16 mouse cellular contexts compared by ENCODE assay signal in genomic region chr1:55605450-55605849, GRCm38 (mm10).
"Had no signal": no experiment of that assay in that cellular context is flagged by ENCODE, and none has a peak within 500 bp of the region (broad histone marks: within the 10 kb centered on the region; RNA-seq: fewer than 3 reads in every experiment).

No protein-coding gene starts in this region.

- H3K9ac ChIP-seq: limb, embryonic 12.5 days; limb, embryonic 15.5 days; liver, embryonic 14.5 days; liver, postnatal 0 days; lung, embryonic 14.5 days; midbrain, embryonic 12.5 days; neural tube, embryonic 13.5 days had no signal

- H3K27me3 ChIP-seq: limb, embryonic 12.5 days; limb, embryonic 15.5 days; midbrain, embryonic 12.5 days; neural tube, embryonic 13.5 days had no signal

- H3K9me3 ChIP-seq: limb, embryonic 12.5 days; limb, embryonic 15.5 days; midbrain, embryonic 12.5 days; neural tube, embryonic 13.5 days had no signal

- H3K4me3 ChIP-seq: limb, embryonic 12.5 days; limb, embryonic 15.5 days; midbrain, embryonic 12.5 days; myocyte; neural tube, embryonic 13.5 days had no signal

- ATAC-seq: inflammation-experienced regulatory T-cells, adult 6 months; intestine, embryonic 16.5 days; liver, postnatal 0 days; lung, postnatal 0 days had no signal

- H3K4me2 ChIP-seq: limb, embryonic 12.5 days; limb, embryonic 15.5 days; liver, embryonic 11.5 days; lung, embryonic 14.5 days; midbrain, embryonic 12.5 days; neural tube, embryonic 13.5 days had no signal

- H3K4me1 ChIP-seq: limb, embryonic 12.5 days; limb, embryonic 15.5 days had no signal

- H3K36me3 ChIP-seq: limb, embryonic 12.5 days; limb, embryonic 15.5 days; midbrain, embryonic 12.5 days; neural tube, embryonic 13.5 days had no signal

- DNase-seq: kidney, adult 9 months; left cerebral cortex, postnatal 4 days; liver, postnatal 0 days; lung, embryonic 14.5 days; thymus, postnatal 25 days had no signal

- H3K27ac ChIP-seq: limb, embryonic 12.5 days; limb, embryonic 15.5 days; liver, embryonic 14.5 days; macrophage; midbrain, embryonic 12.5 days; neural tube, embryonic 13.5 days had no signal
